Mouse (Mus musculus) embryo, embryonic 10.5 days (tissue): Measurements from ENCODE around the gene Scrt2.
A peak's percentile ranks its signal among the peaks of the same experiment; 100 is the strongest.
"Not testable (repeated sequence)": the region's sequence is repeated elsewhere in the genome, so short reads cannot be mapped to it uniquely, and the experiment has no call there.

Source experiments
- DNase-seq: peaks from one replicate; pipeline ENCODE4 v3.0.0-alpha.2; 2015; ENCODE audit warnings: low spot score

The Scrt2 gene

DNA sequence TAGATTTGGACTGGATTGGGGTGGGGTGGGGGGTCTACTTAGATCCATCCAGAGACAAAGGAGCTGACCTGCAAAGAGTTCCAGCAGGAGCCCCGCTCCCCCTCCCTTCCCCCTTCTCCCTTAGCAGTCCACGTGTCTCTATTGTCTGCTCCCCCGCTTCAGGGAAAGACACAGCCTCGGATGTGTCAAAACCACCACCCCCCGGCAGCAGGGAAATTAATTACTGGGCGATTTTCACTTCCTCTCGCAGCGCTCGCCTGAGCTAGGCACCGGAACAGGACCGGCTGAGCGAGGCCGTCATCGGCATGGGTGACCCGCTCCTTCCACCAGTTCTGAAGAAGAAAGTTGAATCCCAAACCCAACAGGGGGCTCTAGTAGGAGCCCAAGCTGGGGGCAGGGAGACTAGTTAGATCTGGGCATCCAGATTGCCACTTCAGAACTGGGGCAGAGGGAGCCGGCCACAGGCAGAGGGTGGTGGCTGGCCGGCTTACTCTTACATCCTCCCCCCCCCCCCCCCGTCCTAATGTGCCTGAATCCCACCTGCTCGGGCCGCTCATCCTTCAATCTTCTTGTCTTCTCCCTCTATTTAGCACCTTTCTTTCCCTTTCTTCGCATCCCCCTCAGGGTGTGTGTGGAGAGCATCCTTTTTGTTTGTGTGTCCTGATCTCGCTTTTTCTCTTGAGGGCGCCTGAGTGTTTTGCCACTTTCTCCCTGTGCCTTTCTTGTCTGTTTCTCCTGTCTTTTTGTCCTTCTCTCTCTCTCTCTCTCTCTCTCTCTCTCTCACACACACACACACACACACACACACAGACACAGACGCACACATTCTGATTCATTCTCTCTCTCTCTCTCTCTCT is at the start of gene Scrt2:
Gene Scrt2, plus strand, starts transcription at position 845 of the 857 bp plus-strand sequence.
- peak; percentile 70 for DNase-seq

DNA sequence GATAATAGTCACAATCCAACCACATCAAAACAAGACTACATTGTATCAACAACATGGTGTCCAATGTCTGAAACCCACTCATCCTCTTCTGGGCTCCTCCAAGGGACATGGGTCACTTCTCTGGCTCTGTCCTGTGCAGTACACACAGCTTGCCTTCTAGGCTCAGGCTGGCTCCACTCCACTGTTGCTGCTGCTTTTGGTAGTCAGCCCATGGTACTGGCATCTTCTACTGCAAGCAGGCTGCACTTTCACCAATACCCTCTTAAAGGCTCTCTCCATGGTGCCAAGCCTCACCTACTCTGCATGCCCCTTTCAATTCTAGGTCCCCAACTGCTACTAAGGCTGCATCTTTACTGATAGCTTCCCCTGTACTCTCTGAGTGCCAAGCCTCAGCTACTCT is 41.2 kb upstream of the Scrt2 start:
- no peak for DNase-seq

DNA sequence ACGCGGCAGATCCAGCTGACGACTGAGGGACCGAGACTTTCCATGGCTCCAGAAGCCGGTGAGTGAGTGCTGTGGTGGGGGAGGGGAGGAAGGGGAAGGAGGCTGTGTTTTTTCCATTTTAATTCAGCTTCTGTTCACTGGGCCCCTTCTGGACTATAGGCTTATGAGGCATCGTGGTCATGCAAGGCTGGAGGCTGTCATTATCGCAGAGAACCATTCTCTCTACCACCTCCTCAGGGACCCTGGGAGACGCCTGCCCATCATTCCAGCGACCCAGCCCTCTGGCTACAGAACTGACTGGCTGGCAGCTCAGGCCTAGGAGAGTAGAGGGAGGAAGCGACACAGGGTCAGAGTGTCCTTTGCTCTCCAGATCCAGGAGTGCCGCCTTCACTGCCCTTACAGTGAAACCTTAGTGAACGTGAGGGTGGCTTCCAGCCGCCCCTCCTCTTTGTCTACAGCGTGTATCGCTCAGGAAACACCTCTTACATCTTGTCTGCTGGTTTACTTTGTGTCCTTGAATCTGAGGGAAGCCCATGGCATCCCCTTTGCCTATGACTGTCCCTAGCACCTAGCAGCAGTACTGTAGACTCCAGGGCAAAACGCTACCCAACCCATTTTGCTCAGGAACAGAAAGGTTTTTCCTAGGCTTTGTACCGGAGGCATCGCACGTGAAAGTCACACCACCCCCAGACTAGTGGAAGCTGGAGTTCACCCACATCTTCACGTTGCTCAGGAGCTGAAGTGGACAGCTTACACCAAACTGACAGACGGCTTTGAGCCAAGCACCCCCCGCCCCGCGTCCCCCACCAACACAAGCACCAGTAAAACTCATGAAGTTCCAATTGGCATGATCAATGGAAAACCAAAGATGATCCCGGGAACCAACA is 34.0 kb upstream of the Scrt2 start:
- peak; percentile 57 for DNase-seq

DNA sequence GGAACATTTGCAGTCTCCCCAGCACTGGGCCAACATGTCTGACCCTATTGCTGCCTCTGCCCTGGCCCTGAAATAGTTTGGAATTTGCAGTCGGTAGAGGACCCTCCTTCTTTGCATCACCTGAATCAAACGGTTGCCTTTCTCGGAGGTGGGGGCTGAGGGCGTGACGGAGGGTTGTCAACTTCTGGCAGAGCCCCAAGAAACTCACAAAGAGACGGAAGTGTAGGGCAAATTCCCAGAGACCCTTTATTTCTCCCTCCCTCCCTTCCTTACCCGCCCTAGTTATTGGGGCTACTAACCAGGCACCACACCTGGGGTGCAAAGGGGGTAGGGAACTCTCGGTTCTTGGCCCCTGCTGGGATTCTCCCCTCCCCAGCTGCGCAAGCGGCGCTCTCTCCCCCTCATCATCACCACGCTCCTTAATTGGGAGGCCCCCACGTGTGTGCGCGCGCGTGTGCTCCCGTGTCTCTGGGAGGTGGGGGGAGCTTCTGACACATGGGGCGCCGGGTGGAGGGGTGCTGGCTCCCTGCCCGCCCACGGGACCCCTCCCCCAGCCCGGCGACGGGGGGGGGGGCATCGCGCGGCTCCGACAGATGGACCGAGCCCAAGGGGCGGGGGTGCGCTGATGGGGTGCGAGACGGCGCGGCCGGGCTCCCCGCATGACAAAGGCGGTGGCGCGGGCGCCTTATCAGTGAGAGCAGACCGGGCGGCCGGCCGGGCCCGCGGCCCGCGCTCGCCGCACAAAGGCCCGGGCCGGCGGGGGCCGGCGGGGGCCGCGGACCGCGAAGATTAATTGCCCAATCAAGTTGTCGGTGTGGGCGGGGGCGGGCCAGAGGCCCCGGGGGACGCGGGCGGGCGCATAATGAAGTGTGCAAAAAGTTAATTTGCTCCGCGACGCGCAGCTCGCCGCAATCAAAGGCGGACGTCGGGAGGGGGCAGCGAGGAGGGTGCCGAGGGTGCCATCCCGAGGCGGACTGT is 33.0 kb upstream of the Scrt2 start:
- peak; percentile 59 for DNase-seq

DNA sequence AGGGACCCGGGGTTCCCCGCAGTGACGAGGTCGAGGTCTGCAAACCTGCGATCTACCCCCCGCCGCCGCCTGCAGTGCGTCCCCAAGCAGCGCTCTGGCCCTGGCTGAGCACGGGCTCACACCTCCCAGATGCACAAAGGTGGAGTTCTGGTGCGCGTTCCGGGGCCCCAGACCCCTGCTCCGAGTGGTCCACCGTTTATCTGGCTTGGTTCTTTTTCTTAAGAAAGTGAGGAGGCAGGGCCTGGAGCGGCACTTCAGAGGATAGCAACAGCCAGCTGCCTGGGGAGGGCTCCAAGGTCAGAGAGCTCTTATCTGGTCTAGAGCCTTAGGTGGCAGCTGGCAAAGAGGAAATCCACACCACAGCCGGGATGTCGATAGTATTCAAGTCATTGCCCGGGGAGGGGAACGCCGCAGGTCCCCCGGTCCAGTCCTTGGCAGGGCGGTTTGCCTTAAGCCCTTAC is 32.3 kb upstream of the Scrt2 start:
- peak; percentile 60 for DNase-seq

DNA sequence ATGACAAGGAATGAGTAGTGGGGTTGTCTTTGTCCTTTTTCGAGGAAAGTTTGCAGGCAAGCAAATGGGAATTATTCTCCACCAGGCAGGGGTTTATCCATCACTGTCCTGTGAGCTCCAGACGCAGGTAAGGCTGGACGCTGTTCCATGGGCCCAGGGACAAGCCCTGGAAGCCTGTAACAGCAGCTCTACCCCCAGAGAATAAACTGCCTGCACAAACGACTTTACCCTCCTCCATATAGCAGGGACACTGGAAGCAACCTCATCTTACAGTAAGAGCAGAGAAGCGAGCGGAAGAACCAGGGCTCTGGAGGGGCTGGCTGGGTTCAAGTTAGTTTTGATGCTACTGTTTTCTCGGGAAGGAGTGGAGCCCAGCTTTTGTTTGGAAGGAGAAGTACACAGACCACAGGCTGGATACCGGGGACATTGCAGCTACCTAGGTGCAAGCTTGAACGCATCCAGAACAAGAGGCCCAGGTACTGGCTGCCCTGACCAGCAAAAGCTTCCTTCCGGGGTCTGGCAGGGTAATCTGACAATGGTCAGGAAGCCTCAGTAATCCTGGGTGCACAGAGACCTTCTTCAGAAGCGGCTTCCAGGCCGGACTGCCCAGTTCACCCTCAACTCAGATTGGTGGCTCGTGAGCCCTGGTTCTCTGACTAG is 31.6 kb upstream of the Scrt2 start:
- DNase-seq = peak; percentile 21

DNA sequence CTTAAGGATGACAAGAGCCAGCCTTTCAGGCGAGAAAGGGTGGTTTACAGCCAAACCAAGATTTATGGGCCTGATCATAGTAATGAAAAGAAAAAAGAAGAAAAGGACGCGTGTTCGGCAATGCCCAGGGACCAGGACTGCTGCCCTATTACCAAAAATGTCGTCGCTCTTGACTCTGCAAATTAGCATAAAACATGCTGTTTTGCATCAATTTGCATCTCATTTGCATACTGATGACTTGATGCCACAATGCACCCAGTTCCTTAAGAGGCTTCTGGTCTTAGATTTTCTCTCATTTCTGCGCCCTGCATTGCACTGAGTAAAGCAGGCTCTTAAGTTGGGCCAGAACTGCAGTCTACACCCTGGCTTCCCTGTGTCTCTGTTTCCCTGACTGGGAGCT is 31.0 kb upstream of the Scrt2 start:
- peak; percentile 52 for DNase-seq

DNA sequence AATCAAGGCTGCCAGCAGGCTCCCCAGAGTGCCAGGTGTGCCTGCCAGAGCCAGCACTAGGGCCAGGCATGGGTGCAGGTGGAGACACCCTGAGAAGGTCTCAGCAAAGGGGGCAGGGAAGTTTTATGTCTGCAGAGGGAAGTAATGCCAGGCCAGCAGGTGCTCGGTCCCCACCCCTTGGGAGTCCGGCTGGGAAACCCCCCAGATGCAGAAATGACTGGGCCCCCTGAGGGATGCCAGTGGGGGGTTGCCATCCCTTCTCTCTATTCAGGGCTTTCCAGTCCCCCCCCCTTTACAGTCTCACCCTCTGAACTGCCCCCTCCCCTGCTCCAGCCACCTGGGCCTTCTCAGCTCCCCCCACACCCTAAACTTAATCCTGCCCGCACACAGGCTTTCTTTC is 29.3 kb upstream of the Scrt2 start:
- no peak for DNase-seq

DNA sequence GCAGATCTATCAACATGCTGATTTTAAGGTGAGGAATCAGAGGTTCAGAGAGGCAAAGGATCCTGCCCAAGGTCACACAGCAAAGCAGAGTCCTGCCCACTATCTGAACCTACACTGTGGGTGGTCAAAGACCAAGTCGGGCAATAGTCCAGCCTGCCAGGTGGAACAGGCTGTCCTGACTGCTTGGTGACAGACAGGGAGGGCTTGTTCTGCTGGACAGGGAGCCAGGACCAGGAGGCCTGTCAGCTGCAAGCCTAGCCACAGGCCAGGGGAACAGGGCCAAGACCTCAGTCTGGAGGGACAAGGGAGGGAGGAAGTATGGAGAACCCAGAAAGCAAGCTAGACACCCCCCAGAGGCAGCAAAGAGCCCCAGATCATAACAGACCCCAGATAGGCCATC is 25.9 kb upstream of the Scrt2 start:
- no peak for DNase-seq

DNA sequence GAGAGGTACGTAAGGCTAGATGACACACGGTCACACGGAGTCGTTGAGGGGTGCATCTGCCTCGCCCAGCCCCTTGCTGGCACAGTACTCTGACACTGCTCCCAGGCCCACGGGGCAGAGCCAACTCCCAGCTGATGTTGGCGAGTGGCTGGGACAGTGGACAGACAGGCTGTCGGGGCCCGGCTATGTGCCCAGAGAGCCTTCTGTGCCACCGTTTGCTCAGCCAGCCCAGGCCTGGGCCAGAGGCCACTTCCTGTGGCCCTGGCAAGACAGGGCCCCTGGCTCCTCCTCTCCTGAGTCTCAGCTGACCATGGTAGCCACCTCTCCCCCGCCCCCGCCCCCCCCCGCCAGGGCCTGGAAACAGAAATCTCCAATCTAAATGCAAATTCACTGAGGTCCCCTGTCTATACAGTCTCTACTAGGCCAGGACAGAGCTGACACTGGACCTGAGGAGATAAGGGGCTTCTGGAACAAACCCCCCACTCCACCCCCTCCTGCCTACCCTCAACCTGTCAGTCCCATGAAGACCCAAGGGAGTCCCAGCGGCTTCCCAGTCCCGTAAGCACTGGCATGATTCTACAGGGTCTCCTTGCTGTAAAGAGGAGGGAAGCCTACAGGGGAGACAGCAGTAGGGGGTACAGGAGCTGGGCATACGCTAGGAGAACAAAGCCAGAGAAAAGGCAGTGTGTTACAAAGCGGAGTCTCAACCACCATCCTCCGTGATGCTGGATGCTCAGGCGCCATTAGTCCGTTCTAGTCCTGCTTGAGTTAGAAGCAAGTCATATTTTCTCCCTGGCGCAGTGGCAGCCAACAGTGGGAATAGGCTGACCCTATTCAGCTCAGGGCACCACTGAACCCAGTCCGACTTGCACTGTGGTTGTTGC is 24.7 kb upstream of the Scrt2 start:
- no peak for DNase-seq

DNA sequence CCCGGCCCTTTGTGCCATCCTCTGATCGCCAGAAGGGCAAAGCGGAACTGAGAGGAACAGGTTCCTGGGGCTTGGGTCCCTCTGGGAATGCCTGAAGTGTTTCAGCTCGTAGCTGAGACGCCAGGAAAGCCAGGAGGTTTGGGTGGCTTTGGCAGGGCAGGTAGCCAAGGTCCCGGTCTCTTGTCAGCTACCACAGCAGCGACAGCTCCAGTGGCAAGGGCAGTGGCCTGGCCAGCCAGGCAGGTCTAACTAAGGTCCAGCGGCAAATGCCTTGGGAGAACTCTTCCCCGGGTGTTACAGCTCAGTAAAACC is 24.1 kb upstream of the Scrt2 start:
- no peak for DNase-seq

DNA sequence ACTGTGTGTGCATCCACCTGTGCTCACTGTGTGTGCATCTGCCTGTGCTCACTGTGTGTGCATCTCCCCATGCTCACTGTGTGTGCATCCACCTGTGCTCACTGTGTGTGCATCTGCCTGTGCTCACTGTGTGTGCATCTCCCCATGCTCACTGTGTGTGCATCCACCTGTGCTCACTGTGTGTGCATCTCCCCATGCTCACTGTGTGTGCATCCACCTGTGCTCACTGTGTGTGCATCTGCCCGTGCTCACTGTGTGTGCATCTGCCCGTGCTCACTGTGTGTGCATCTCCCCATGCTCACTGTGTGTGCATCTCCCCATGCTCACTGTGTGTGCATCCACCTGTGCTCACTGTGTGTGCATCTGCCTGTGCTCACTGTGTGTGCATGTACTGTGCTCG is 18.5 kb upstream of the Scrt2 start:
- not testable (repeated sequence) for DNase-seq

DNA sequence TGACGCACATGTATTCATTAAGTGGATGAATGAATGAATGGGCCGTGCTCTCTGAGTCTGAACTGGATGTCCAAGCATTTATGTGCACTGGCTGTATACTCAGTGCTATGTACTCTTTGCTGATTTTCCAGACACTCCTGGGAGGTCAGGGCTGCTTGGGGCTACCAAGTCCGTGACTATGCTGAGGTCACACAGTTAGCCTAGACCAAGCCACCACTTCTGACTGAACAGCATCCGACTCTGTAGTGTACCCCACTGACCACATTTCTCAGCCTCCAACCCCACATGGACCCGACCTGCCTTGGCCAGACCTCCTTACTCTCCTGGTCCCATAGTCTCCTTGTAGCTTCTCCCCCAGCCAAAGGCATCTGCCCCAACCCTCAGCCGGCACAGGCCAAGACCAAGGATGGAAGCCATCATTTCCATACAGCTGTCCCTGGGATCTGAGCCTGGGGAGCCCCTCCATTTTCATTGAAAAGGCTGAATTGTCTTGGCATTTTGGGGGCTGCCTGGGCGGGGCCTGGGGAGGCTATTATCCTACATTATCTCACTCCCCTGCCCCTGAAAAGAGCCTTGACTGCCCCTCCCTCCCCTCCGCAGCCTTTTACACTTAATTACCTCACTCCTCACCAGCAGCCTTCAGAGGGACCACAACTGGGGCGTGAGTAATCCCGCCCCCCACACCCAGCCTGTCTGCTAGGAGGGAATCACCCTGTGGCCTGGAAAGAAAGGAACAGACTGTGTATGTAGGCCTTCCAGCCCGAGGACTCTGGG is 12.5 kb upstream of the Scrt2 start:
- DNase-seq = peak; percentile 74

DNA sequence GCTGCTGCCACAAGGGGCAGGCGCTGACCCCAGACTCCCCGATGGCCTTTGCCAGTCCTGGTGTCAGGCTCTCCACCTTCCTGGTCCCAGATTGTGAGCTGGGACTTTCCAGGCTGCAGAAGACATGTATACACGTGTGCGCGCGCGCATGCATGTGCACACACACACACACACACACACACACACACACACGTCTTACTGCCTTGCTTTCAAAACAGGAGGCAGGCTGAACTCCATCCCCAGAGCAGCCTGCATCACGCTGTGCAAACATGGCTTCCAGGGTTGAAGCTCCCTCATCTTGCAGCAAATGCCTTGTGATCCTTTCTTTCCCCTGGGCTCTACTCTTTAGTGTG is 11.9 kb upstream of the Scrt2 start:
- DNase-seq = no peak

DNA sequence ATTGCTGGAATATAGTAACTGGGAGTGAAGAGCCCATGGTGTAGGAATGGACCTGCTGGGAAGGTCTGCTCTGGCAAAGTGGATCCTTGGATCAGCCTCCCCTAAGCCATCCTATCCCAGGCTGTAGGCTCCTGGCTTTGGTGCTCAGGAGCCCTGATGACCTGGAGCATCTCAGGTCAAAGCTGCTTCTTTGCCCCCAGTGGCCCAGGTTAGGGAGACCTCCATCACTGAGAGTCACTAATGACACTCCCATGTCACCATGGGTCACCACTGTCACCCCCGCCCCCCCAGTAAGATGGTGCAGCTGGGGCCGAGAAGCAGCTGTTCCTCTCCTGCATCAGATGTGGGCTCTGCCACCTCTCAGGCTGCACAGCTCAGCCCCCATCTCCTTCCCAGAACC is 11.4 kb upstream of the Scrt2 start:
- DNase-seq = no peak

DNA sequence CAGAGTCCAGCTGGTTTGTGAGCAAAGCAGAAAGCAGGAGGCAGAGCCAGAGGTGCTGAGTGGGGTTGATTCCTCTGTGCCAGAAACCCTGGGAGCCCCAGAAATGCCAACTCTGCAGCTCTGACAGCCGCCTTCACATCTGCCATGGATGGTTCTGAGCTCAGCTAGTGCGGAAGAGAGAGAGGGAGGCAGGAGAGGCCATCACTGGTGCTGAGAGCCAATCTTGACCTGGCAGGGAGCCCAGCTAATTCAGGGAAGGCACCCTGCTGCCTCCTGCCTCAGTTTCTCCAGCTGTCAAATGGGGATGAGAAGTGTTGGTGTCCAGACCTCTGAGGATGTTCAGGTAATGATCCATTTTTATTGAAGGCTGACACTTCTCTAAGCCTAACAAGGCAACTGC is 6.8 kb upstream of the Scrt2 start:
- DNase-seq = no peak

DNA sequence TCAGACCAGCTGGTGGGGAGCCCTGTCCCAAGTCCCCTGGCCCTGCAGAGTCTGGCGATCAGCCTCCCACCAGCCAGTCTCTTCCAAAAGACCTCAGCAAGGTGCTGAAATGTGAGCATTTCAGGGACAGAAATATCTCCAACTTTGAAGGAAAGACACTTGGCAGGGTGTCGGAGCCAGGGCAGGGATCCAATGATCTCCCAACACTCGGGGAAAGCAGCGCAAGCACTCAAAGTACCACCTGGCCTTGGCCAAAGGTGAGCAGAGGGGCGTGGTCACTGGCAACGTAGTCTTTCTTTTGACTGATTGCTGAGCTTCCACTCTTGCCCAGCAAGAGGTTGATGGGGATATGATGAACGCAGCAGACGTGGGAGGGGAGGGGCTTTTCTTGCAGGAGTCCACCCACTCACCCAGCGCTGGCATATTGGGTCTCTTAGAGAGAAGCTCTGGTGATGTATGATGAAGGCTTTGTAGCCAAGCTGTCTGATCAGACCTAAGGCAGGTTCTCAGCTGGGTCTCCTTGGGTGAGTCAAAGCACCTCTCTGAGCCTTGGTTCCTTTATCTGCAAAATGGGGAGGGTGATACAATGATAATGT is 5.9 kb upstream of the Scrt2 start:
- no peak for DNase-seq

DNA sequence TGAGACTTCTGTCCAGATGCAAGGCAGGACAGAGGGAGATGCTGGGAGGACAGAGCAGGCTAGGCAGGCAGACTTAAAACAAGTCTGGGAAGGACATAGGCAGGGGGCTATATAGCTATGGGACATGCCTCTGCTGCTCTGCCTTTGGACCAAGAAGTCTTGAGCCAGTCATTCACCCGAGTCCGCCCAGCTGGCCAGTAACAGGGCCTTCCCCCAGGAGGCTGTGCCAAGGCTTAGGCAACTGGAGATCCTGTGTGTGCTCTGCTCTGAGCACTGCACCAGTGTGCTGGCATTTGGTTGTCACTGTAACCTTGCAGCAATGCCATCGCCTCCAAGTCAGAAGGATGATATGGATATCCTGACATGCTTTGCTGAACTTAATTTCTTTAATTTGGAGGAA is 4.0 kb upstream of the Scrt2 start:
- DNase-seq = no peak
